8 mouse cellular contexts compared by ENCODE assay signal in the genomic region with DNA sequence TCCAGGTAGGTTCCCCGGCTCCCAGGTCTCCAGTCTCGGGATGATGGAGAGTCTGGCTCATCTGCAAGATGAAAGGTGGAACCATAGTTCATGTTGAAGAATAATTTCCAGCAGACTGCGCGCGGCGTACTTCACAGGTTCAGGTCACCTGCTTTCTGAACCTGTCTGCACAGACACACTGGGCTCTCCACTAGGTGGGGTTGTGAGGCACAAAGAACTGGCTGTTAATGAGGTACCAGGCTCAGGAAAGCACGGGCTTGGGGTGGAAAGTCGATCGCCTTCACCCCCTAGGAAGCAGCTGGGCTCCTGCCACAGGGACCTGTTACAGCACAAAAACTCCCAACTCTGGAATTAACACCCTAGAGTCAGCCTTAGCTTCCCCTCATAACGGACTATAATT. TPM values are rescaled to one million over a fixed set of nuclear protein-coding genes. Genes with fewer than 3 reads are reported as not detected.
DNase-seq lines count a peak whose midpoint lies in the region; ATAC-seq and TF ChIP-seq lines count a peak whose summit lies in the region.

No protein-coding gene starts in this region.

- WGBS in forebrain, postnatal 0 days = 19% methylated on average over 10 of the region's 10 CpGs
- 19% methylated on average over 10 of the region's 10 CpGs for WGBS in forebrain, embryonic 12.5 days
- WGBS in bone marrow, adult 2 months = 11% methylated on average over 10 of the region's 10 CpGs
- WGBS in heart, postnatal 0 days = 23% methylated on average over 10 of the region's 10 CpGs

- peak; percentile 52 for DNase-seq in forebrain, postnatal 0 days
- peak; percentile 33 for DNase-seq in 416B (ENCODE audit: low read depth)
- peak; percentile 43 for DNase-seq in heart, postnatal 0 days (ENCODE audit: low spot score)
- peak; percentile 27 to 45 for DNase-seq in layer of hippocampus, postnatal 10 days (ENCODE audit: low spot score in 2 of 2)
- DNase-seq in thymus, postnatal 36 days = peak; percentile 49 to 54

- peak; percentile 74 for TF ChIP-seq CTCF in forebrain, postnatal 0 days (IDR thresholded peaks at IDR 0.05; ENCODE audit: low read depth)
- peak; percentile 35; the same call in 1 of the 2 replicates for TF ChIP-seq CTCF in bone marrow, adult 2 months (IDR thresholded peaks at IDR 0.05; ENCODE audit: control insufficient read depth, insufficient read depth, low read length)
- peak; percentile 61 for TF ChIP-seq CTCF in heart, postnatal 0 days (IDR thresholded peaks at IDR 0.05; ENCODE audit: low read depth)

- no peak overlapping the region for H3K27ac ChIP-seq in forebrain, postnatal 0 days (ENCODE audit: low read depth, low read length)
- H3K27ac ChIP-seq in forebrain, embryonic 12.5 days = no peak overlapping the region
- H3K27ac ChIP-seq in bone marrow, adult 2 months (ENCODE audit: control insufficient read depth, insufficient read depth, low read depth, low read length, poor library complexity) = no peak overlapping the region
- no peak overlapping the region for H3K27ac ChIP-seq in heart, postnatal 0 days (ENCODE audit: low read depth)

- ATAC-seq in forebrain, postnatal 0 days = no peak
- no peak for ATAC-seq in forebrain, embryonic 12.5 days (ENCODE audit: low FRiP score)
- ATAC-seq in heart, postnatal 0 days (ENCODE audit: insufficient read depth, low read depth) = no peak
- peak; percentile 76 for ATAC-seq in megakaryocyte progenitor cell, adult 5-6 weeks (replicated peaks; ENCODE audit: poor library complexity)

- TF ChIP-seq POLR2A in bone marrow, adult 2 months (IDR thresholded peaks at IDR 0.05; ENCODE audit: borderline replicate concordance, control insufficient read depth, low read depth, low read length) = no peak

- H3K4me2 ChIP-seq in forebrain, postnatal 0 days (ENCODE audit: low read depth) = no peak overlapping the region
- no peak overlapping the region for H3K4me2 ChIP-seq in forebrain, embryonic 12.5 days
- no peak overlapping the region for H3K4me2 ChIP-seq in heart, postnatal 0 days (ENCODE audit: low read depth, low read length)

- peaks cover 8% of the 10 kb centered on the region; the same call in 1 of the 2 replicates for H3K4me1 ChIP-seq in forebrain, postnatal 0 days (ENCODE audit: insufficient read depth)
- peaks cover 42% of the 10 kb centered on the region for H3K4me1 ChIP-seq in forebrain, embryonic 12.5 days
- no peaks in the 10 kb centered on the region for H3K4me1 ChIP-seq in bone marrow, adult 2 months (ENCODE audit: control insufficient read depth, insufficient read depth, low read length)
- peaks cover 13% of the 10 kb centered on the region for H3K4me1 ChIP-seq in heart, postnatal 0 days (ENCODE audit: control insufficient read depth, insufficient read depth)

- no peaks in the 10 kb centered on the region for H3K27me3 ChIP-seq in forebrain, postnatal 0 days (ENCODE audit: insufficient read depth, low read length)
- peaks cover 4% of the 10 kb centered on the region; the same call in 1 of the 2 replicates for H3K27me3 ChIP-seq in forebrain, embryonic 12.5 days
- H3K27me3 ChIP-seq in heart, postnatal 0 days (ENCODE audit: control insufficient read depth, insufficient read depth, low read length) = no peaks in the 10 kb centered on the region

- TF ChIP-seq EP300 in heart, postnatal 0 days (IDR thresholded peaks at IDR 0.05; ENCODE audit: low read depth) = no peak

- H3K9me3 ChIP-seq in forebrain, postnatal 0 days (ENCODE audit: low read length) = no peaks in the 10 kb centered on the region
- H3K9me3 ChIP-seq in forebrain, embryonic 12.5 days = no peaks in the 10 kb centered on the region
- no peaks in the 10 kb centered on the region for H3K9me3 ChIP-seq in heart, postnatal 0 days (replicated peaks; ENCODE audit: control insufficient read depth, low read length)

- H3K9ac ChIP-seq in forebrain, postnatal 0 days = no peak overlapping the region
- H3K9ac ChIP-seq in forebrain, embryonic 12.5 days = no peak overlapping the region
- no peak overlapping the region for H3K9ac ChIP-seq in heart, postnatal 0 days (replicated peaks; ENCODE audit: low read depth, low read length)

- H3K4me3 ChIP-seq in forebrain, postnatal 0 days (ENCODE audit: low read depth, low read length) = no peak overlapping the region
- no peak overlapping the region for H3K4me3 ChIP-seq in forebrain, embryonic 12.5 days (replicated peaks)
- H3K4me3 ChIP-seq in bone marrow, adult 2 months (replicated peaks; ENCODE audit: control insufficient read depth, low read depth, low read length) = no peak overlapping the region
- no peak overlapping the region for H3K4me3 ChIP-seq in heart, postnatal 0 days (ENCODE audit: low read depth, low read length)

- peaks cover 29% of the 10 kb centered on the region for H3K36me3 ChIP-seq in forebrain, postnatal 0 days (ENCODE audit: insufficient read depth)
- peaks cover 5% of the 10 kb centered on the region; the same call in 1 of the 2 replicates for H3K36me3 ChIP-seq in forebrain, embryonic 12.5 days (replicated peaks)
- H3K36me3 ChIP-seq in heart, postnatal 0 days (replicated peaks; ENCODE audit: control insufficient read depth, insufficient read depth, low read length) = peaks cover 24% of the 10 kb centered on the region

RNA-seq across cellular contexts. Expression of a gene that starts 34.1 kb away (rescaled TPM):
- 60.7 and 67.1 TPM in 2 replicates for total RNA-seq in forebrain, postnatal 0 days (2014; rRNA removed)
- 46.0 and 52.7 TPM in 2 replicates for polyA plus RNA-seq in forebrain, postnatal 0 days (2015; fragmentation: Nextera tagmentation; extraction: Ambion mirVana)
- 43.4 and 48.3 TPM in 2 replicates for polyA plus RNA-seq in forebrain, embryonic 12.5 days (2016; fragmentation: Nextera tagmentation; extraction: Ambion mirVana)
- 13.0 and 13.8 TPM in 2 replicates for polyA plus RNA-seq in bone marrow, adult 2 months (2011; ENCODE audit: insufficient read depth, insufficient read length, low replicate concordance, missing spikeins)
- 155 and 215 TPM in 2 replicates for total RNA-seq in heart, postnatal 0 days (2014; rRNA removed; ENCODE audit: low replicate concordance)
- 203 and 204 TPM in 2 replicates for polyA plus RNA-seq in heart, postnatal 0 days (2015; fragmentation: Nextera tagmentation; extraction: Ambion mirVana)
- 100 to 1,000 TPM; 128 to 140 TPM for total RNA-seq in layer of hippocampus, postnatal 10 days (2021)
- total RNA-seq in megakaryocyte progenitor cell, adult 5-6 weeks (2015) = 47.2 and 58.0 TPM in 2 replicates
- total RNA-seq in megakaryocyte progenitor cell, adult 5-6 weeks (2017) = 47.9 and 48.0 TPM in 2 replicates

RNA-seq across cellular contexts. Expression of a gene that starts 45.7 kb away (rescaled TPM):
- total RNA-seq in forebrain, postnatal 0 days (2014; rRNA removed) = 54.3 and 59.9 TPM in 2 replicates
- 17.1 and 26.8 TPM in 2 replicates for polyA plus RNA-seq in forebrain, postnatal 0 days (2015; fragmentation: Nextera tagmentation; extraction: Ambion mirVana)
- polyA plus RNA-seq in forebrain, embryonic 12.5 days (2016; fragmentation: Nextera tagmentation; extraction: Ambion mirVana) = 18.2 and 18.6 TPM in 2 replicates
- 0.29 TPM in 1 of 2 replicates, not detected in the other for polyA plus RNA-seq in bone marrow, adult 2 months (2011; ENCODE audit: insufficient read depth, insufficient read length, low replicate concordance, missing spikeins)
- total RNA-seq in heart, postnatal 0 days (2014; rRNA removed; ENCODE audit: low replicate concordance) = 7.7 and 19.8 TPM in 2 replicates
- 6.9 and 7.1 TPM in 2 replicates for polyA plus RNA-seq in heart, postnatal 0 days (2015; fragmentation: Nextera tagmentation; extraction: Ambion mirVana)
- total RNA-seq in layer of hippocampus, postnatal 10 days (2021) = 10 to 100 TPM; 65.0 to 66.6 TPM
- total RNA-seq in megakaryocyte progenitor cell, adult 5-6 weeks (2015) = 0.07 and 0.22 TPM in 2 replicates
- 0.42 and 0.44 TPM in 2 replicates for total RNA-seq in megakaryocyte progenitor cell, adult 5-6 weeks (2017)

RNA-seq across cellular contexts. Expression of a gene that starts 52.7 kb away (rescaled TPM):
- total RNA-seq in forebrain, postnatal 0 days (2014; rRNA removed) = 1.7 and 2.0 TPM in 2 replicates
- 3.2 and 3.8 TPM in 2 replicates for polyA plus RNA-seq in forebrain, postnatal 0 days (2015; fragmentation: Nextera tagmentation; extraction: Ambion mirVana)
- polyA plus RNA-seq in forebrain, embryonic 12.5 days (2016; fragmentation: Nextera tagmentation; extraction: Ambion mirVana) = 0.88 and 1.6 TPM in 2 replicates
- not detected in 2 replicates for polyA plus RNA-seq in bone marrow, adult 2 months (2011; ENCODE audit: insufficient read depth, insufficient read length, low replicate concordance, missing spikeins)
- 3.6 and 4.8 TPM in 2 replicates for total RNA-seq in heart, postnatal 0 days (2014; rRNA removed; ENCODE audit: low replicate concordance)
- 10.6 and 11.0 TPM in 2 replicates for polyA plus RNA-seq in heart, postnatal 0 days (2015; fragmentation: Nextera tagmentation; extraction: Ambion mirVana)
- 1 to 10 TPM; 1.3 to 1.8 TPM for total RNA-seq in layer of hippocampus, postnatal 10 days (2021)
- 0.64 TPM in 1 of 2 replicates, not detected in the other for total RNA-seq in megakaryocyte progenitor cell, adult 5-6 weeks (2015)
- total RNA-seq in megakaryocyte progenitor cell, adult 5-6 weeks (2017) = 0.71 TPM in 1 of 2 replicates, not detected in the other

RNA-seq across cellular contexts. Expression of a gene that starts 57.5 kb away (rescaled TPM):
- 8.8 and 11.5 TPM in 2 replicates for total RNA-seq in forebrain, postnatal 0 days (2014; rRNA removed)
- polyA plus RNA-seq in forebrain, postnatal 0 days (2015; fragmentation: Nextera tagmentation; extraction: Ambion mirVana) = 29.9 and 31.2 TPM in 2 replicates
- polyA plus RNA-seq in forebrain, embryonic 12.5 days (2016; fragmentation: Nextera tagmentation; extraction: Ambion mirVana) = 3.9 and 6.5 TPM in 2 replicates
- polyA plus RNA-seq in bone marrow, adult 2 months (2011; ENCODE audit: insufficient read depth, insufficient read length, low replicate concordance, missing spikeins) = 6.9 and 10.5 TPM in 2 replicates
- total RNA-seq in heart, postnatal 0 days (2014; rRNA removed; ENCODE audit: low replicate concordance) = 758 and 766 TPM in 2 replicates
- polyA plus RNA-seq in heart, postnatal 0 days (2015; fragmentation: Nextera tagmentation; extraction: Ambion mirVana) = 1,736 and 1,781 TPM in 2 replicates
- 10 to 100 TPM; 43.1 to 44.7 TPM for total RNA-seq in layer of hippocampus, postnatal 10 days (2021)
- 0.71 and 0.99 TPM in 2 replicates for total RNA-seq in megakaryocyte progenitor cell, adult 5-6 weeks (2015)
- 0.34 and 0.54 TPM in 2 replicates for total RNA-seq in megakaryocyte progenitor cell, adult 5-6 weeks (2017)

RNA-seq across cellular contexts. Expression of a gene that starts 58.5 kb away (rescaled TPM):
- total RNA-seq in forebrain, postnatal 0 days (2014; rRNA removed) = 0.23 and 0.52 TPM in 2 replicates
- 0.98 and 2.2 TPM in 2 replicates for polyA plus RNA-seq in forebrain, postnatal 0 days (2015; fragmentation: Nextera tagmentation; extraction: Ambion mirVana)
- 0.54 TPM in 1 of 2 replicates, not detected in the other for polyA plus RNA-seq in forebrain, embryonic 12.5 days (2016; fragmentation: Nextera tagmentation; extraction: Ambion mirVana)
- polyA plus RNA-seq in bone marrow, adult 2 months (2011; ENCODE audit: insufficient read depth, insufficient read length, low replicate concordance, missing spikeins) = not detected in 2 replicates
- total RNA-seq in heart, postnatal 0 days (2014; rRNA removed; ENCODE audit: low replicate concordance) = 241 and 266 TPM in 2 replicates
- polyA plus RNA-seq in heart, postnatal 0 days (2015; fragmentation: Nextera tagmentation; extraction: Ambion mirVana) = 309 and 313 TPM in 2 replicates
- 1 to 10 TPM in 1 of 2 experiments, under 1 TPM in 1; 0.85 to 1.1 TPM for total RNA-seq in layer of hippocampus, postnatal 10 days (2021)
- not detected in 2 replicates for total RNA-seq in megakaryocyte progenitor cell, adult 5-6 weeks (2015)
- total RNA-seq in megakaryocyte progenitor cell, adult 5-6 weeks (2017) = not detected in 2 replicates
